Comparison of ENCODE assay signal across 8 mouse cellular contexts in the genomic region with DNA sequence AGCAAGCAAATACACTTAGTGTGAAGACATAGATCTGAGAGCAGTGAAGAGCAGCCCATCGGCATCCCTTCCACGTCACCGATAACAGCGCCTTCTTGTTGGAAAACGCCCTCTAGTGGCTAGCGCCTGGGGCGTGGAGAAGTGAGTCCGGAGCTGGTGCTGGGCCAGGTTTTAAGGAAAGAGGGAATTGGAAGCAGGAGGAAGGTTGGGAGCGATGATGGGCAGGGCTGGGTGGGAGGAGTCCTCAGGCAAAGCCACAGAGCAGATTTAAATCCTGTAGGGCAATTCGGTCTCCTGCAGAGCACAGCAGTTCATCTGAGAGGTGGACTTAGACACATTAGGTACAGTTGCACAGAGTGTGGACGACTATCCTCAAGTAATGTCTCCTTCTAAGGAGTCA. TPM values are rescaled to one million over a fixed set of nuclear protein-coding genes. Genes with fewer than 3 reads are reported as not detected.
DNase-seq lines count a peak whose midpoint lies in the region; ATAC-seq and TF ChIP-seq lines count a peak whose summit lies in the region.

A gene (plus strand): TSS at position 251 of the 400 bp plus-strand sequence.

- H3K4me3 ChIP-seq in embryonic facial prominence, embryonic 14.5 days (ENCODE audit: low read depth, low read length): peak within 1 kb of the TSS; percentile 14
- no peak within 1 kb of the TSS for H3K4me3 ChIP-seq in heart, embryonic 10.5 days
- H3K4me3 ChIP-seq in kidney, embryonic 15.5 days (replicated peaks): peak within 1 kb of the TSS; percentile 8; the same call in 1 of the 2 replicates
- H3K4me3 ChIP-seq in limb, embryonic 14.5 days (replicated peaks; ENCODE audit: low read length): no peak within 1 kb of the TSS
- H3K4me3 ChIP-seq in myocyte: no peak within 1 kb of the TSS

- H3K27ac ChIP-seq in embryonic facial prominence, embryonic 14.5 days (replicated peaks; ENCODE audit: low read depth, low read length): no peak within 1 kb of the TSS
- H3K27ac ChIP-seq in heart, embryonic 10.5 days: no peak within 1 kb of the TSS
- H3K27ac ChIP-seq in kidney, embryonic 15.5 days: peak within 1 kb of the TSS; percentile 54
- H3K27ac ChIP-seq in limb, embryonic 14.5 days (replicated peaks; ENCODE audit: low read depth, low read length): no peak within 1 kb of the TSS

- peak within 1 kb of the TSS; percentile 44 for H3K4me2 ChIP-seq in embryonic facial prominence, embryonic 14.5 days (ENCODE audit: low read depth, low read length)
- H3K4me2 ChIP-seq in kidney, embryonic 15.5 days: peak within 1 kb of the TSS; percentile 40
- peak within 1 kb of the TSS; percentile 22; the same call in 1 of the 2 replicates for H3K4me2 ChIP-seq in limb, embryonic 14.5 days (replicated peaks; ENCODE audit: low read depth, low read length, severe bottlenecking)
- peak within 1 kb of the TSS; percentile 50 for H3K4me2 ChIP-seq in myocyte (ENCODE audit: low read depth)

- no peaks in the 10 kb centered on the region for H3K4me1 ChIP-seq in embryonic facial prominence, embryonic 14.5 days (ENCODE audit: control insufficient read depth, insufficient read depth, low read length)
- H3K4me1 ChIP-seq in heart, embryonic 10.5 days: peaks cover 3% of the 10 kb centered on the region; the same call in 1 of the 2 replicates
- H3K4me1 ChIP-seq in kidney, embryonic 15.5 days: peaks cover 9% of the 10 kb centered on the region
- no peaks in the 10 kb centered on the region for H3K4me1 ChIP-seq in limb, embryonic 14.5 days (ENCODE audit: control insufficient read depth, insufficient read depth, low read length)

- H3K9me3 ChIP-seq in embryonic facial prominence, embryonic 14.5 days (ENCODE audit: control insufficient read depth, low read length): no peaks in the 10 kb centered on the region
- no peaks in the 10 kb centered on the region for H3K9me3 ChIP-seq in heart, embryonic 10.5 days
- H3K9me3 ChIP-seq in kidney, embryonic 15.5 days (replicated peaks): no peaks in the 10 kb centered on the region
- H3K9me3 ChIP-seq in limb, embryonic 14.5 days (ENCODE audit: control insufficient read depth, low read length): no peaks in the 10 kb centered on the region

- peak; percentile 49 for DNase-seq in A20 (ENCODE audit: low read depth, low spot score)
- DNase-seq in adrenal gland, postnatal 4 days (ENCODE audit: low spot score in 2 of 2): peak; percentile 39 to 71
- DNase-seq in embryonic facial prominence, embryonic 14.5 days (ENCODE audit: low spot score): peak; percentile 89
- DNase-seq in heart, embryonic 10.5 days (ENCODE audit: low spot score): peak; percentile 77
- DNase-seq in limb, embryonic 14.5 days (ENCODE audit: low spot score): peak; percentile 70
- DNase-seq in testis, postnatal 10 days (ENCODE audit: low spot score): peak; percentile 91

- ATAC-seq in embryonic facial prominence, embryonic 14.5 days (ENCODE audit: low read depth): peak; percentile 89
- ATAC-seq in kidney, embryonic 15.5 days (replicated peaks; ENCODE audit: low FRiP score): peak; percentile 58; the same call in 1 of the 2 replicates
- ATAC-seq in limb, embryonic 14.5 days (ENCODE audit: low FRiP score, low read depth): peak; percentile 71; the same call in 1 of the 2 replicates

- no peaks in the 10 kb centered on the region for H3K27me3 ChIP-seq in embryonic facial prominence, embryonic 14.5 days (replicated peaks; ENCODE audit: control insufficient read depth, insufficient read depth, low read length)
- peaks cover 7% of the 10 kb centered on the region for H3K27me3 ChIP-seq in heart, embryonic 10.5 days (ENCODE audit: insufficient read depth, poor library complexity, severe bottlenecking)
- no peaks in the 10 kb centered on the region for H3K27me3 ChIP-seq in kidney, embryonic 15.5 days
- no peaks in the 10 kb centered on the region for H3K27me3 ChIP-seq in limb, embryonic 14.5 days (ENCODE audit: control insufficient read depth, insufficient read depth, low read length)
- H3K27me3 ChIP-seq in myocyte (ENCODE audit: control insufficient read depth, insufficient read depth, insufficient read length): no peaks in the 10 kb centered on the region

- no peaks in the 10 kb centered on the region for H3K79me2 ChIP-seq in myocyte (ENCODE audit: control insufficient read depth, insufficient read depth)

- WGBS in embryonic facial prominence, embryonic 14.5 days: 10% methylated on average over 11 of the region's 11 CpGs
- 13% methylated on average over 11 of the region's 11 CpGs for WGBS in heart, embryonic 10.5 days
- WGBS in kidney, embryonic 15.5 days: 16% methylated on average over 11 of the region's 11 CpGs
- 21% methylated on average over 11 of the region's 11 CpGs for WGBS in limb, embryonic 14.5 days

- H3K9ac ChIP-seq in embryonic facial prominence, embryonic 14.5 days (ENCODE audit: low read depth, low read length): no peak within 1 kb of the TSS; the same call in 1 of the 2 replicates
- H3K9ac ChIP-seq in kidney, embryonic 15.5 days: no peak within 1 kb of the TSS
- no peak within 1 kb of the TSS for H3K9ac ChIP-seq in limb, embryonic 14.5 days (ENCODE audit: low read depth, low read length, severe bottlenecking)

- H3ac ChIP-seq in myocyte (ENCODE audit: control insufficient read depth, insufficient read length): no peak within 1 kb of the TSS

- TF ChIP-seq POLR2A in limb, embryonic 14.5 days (IDR thresholded peaks at IDR 0.05; ENCODE audit: borderline replicate concordance, extremely low read depth, insufficient read depth, insufficient read length): no peak
- TF ChIP-seq POLR2A in myocyte (IDR thresholded peaks at IDR 0.05; ENCODE audit: insufficient read length, low read depth): no peak

- no peaks in the 10 kb centered on the region for H3K36me3 ChIP-seq in embryonic facial prominence, embryonic 14.5 days (ENCODE audit: control insufficient read depth, insufficient read depth, low read length)
- H3K36me3 ChIP-seq in heart, embryonic 10.5 days: no peaks in the 10 kb centered on the region
- no peaks in the 10 kb centered on the region for H3K36me3 ChIP-seq in kidney, embryonic 15.5 days
- no peaks in the 10 kb centered on the region for H3K36me3 ChIP-seq in limb, embryonic 14.5 days (ENCODE audit: control insufficient read depth, insufficient read depth, low read length)
- no peaks in the 10 kb centered on the region for H3K36me3 ChIP-seq in myocyte (ENCODE audit: control insufficient read depth, insufficient read depth)

TF ChIP-seq in myocyte, 11 proteins besides CTCF, POLR2A, EP300 and RAD21:
- TF ChIP-seq CEBPB (IDR thresholded peaks at IDR 0.05; ENCODE audit: insufficient read depth, poor library complexity, severe bottlenecking) (no peak), TCF12 (IDR thresholded peaks at IDR 0.05; ENCODE audit: insufficient read depth, poor library complexity, severe bottlenecking) (no peak), TCF3 (IDR thresholded peaks at IDR 0.05; ENCODE audit: insufficient read length, low read depth) (no peak), POLR2AphosphoS2 (IDR thresholded peaks at IDR 0.05; ENCODE audit: insufficient read length, low read depth) (no peak), USF1 (IDR thresholded peaks at IDR 0.05; ENCODE audit: low read depth) (no peak), MAX (IDR thresholded peaks at IDR 0.05; ENCODE audit: low read depth) (no peak), REST (IDR thresholded peaks at IDR 0.05; ENCODE audit: insufficient read depth, insufficient read length) (no peak), SRF (IDR thresholded peaks at IDR 0.05; ENCODE audit: control insufficient read depth, insufficient read length, low read depth) (no peak), MYOG (IDR thresholded peaks at IDR 0.05; ENCODE audit: control insufficient read depth in 1 of 3, insufficient read depth in 1 of 3, insufficient read length in 2 of 3, low read depth in 2 of 3) (no peak), E2F4 (IDR thresholded peaks at IDR 0.05; ENCODE audit: insufficient read depth) (no peak)

RNA-seq across cellular contexts. Expression of the gene that starts here (rescaled TPM):
- 1 to 10 TPM; 3.9 to 6.9 TPM for total RNA-seq in adrenal gland, postnatal 4 days (2021)
- 1.8 and 2.6 TPM in 2 replicates for polyA plus RNA-seq in embryonic facial prominence, embryonic 14.5 days (2014; fragmentation: Nextera tagmentation; extraction: Ambion mirVana)
- polyA plus RNA-seq in heart, embryonic 10.5 days (2016; fragmentation: Nextera tagmentation; extraction: Ambion mirVana): 0.04 TPM in 1 of 2 replicates, not detected in the other
- 4.4 and 5.2 TPM in 2 replicates for polyA plus RNA-seq in kidney, embryonic 15.5 days (2015; fragmentation: Nextera tagmentation; extraction: Ambion mirVana)
- polyA plus RNA-seq in limb, embryonic 14.5 days (2012; rRNA removed): 0.53 and 0.55 TPM in 2 replicates
- 0.12 and 0.44 TPM in 2 replicates for polyA plus RNA-seq in limb, embryonic 14.5 days (2014; fragmentation: Nextera tagmentation; extraction: Ambion mirVana)
- not detected for polyA plus RNA-seq in myocyte (2012; fragmentation: generic; extraction: Trizol)

Comparison
In these comparisons a context has a peak if more than half of its experiments do, and no peak if none do; other contexts are left out.
1. Peak in DNase-seq in heart, embryonic 10.5 days; RNA of the gene not detected or under 1 TPM.
2. Peak in DNase-seq, ATAC-seq and H3K4me2 ChIP-seq in limb, embryonic 14.5 days; RNA of the gene not detected or under 1 TPM.
3. H3K4me3 ChIP-seq: peak in embryonic facial prominence, embryonic 14.5 days (single experiment) and kidney, embryonic 15.5 days (single experiment); none in heart, embryonic 10.5 days (single experiment), limb, embryonic 14.5 days (single experiment) and myocyte (single experiment).
4. Peak in every context shown above with its lines, with median percentiles within 50 percentile points of each other: DNase-seq, ATAC-seq and H3K4me2 ChIP-seq.